Mouse (Mus musculus) brain, embryonic 14.5 days (tissue): ENCODE results near the gene Eipr1.

Experiments used
- CTCF ChIP-seq: fragments of 200-500 bp; IDR thresholded peaks from 2 replicates; pipeline ENCODE4 v1.5.1; 2012; ENCODE audit warnings: inconsistent platforms, mild to moderate bottlenecking, moderate library complexity, borderline replicate concordance; ENCODE audit not compliant: insufficient read depth, insufficient read length; ENCODE audit errors: extremely low read depth
- POLR2A ChIP-seq: fragments of 200-500 bp; IDR thresholded peaks from 2 replicates; pipeline ENCODE4 v1.6.1; 2012; ENCODE audit warnings: mild to moderate bottlenecking, inconsistent platforms, borderline replicate concordance; ENCODE audit not compliant: poor library complexity, insufficient read depth, insufficient read length, severe bottlenecking; ENCODE audit errors: extremely low read depth

- TF ChIP-seq CTCF: no peak
- no peak for TF ChIP-seq POLR2A
These were observed 33.3 kb downstream of the Eipr1 start for GRCm38 (mm10) chr12:28784864-28785263.
